Mouse (Mus musculus) heart, postnatal 0 days (tissue): ENCODE measurements around the gene Pfpl. TPM values are rescaled to one million over a fixed set of nuclear protein-coding genes. Genes with fewer than 3 reads are reported as not detected.
A peak's percentile ranks its signal among the peaks of the same experiment; 100 is the strongest.

Experiments used
- ATAC-seq: fragments of 200-750 bp; cut with Nextera tagmentation; 2 replicates; pipeline ENCODE4 v1.8.0; 2017; ENCODE audit warnings: low read depth, moderate number of reproducible peaks, moderate library complexity; ENCODE audit not compliant: insufficient read depth
- DNase-seq: peaks from one replicate; pipeline ENCODE4 v3.0.0-alpha.2; 2016; ENCODE audit warnings: low spot score
- H3K27ac ChIP-seq: fragments of 300-500 bp; sonication (generic); 2 replicates; pipeline ENCODE4 v1.5.1; 2014; ENCODE audit warnings: low read depth, mild to moderate bottlenecking
- H3K27me3 ChIP-seq: fragments of 300-500 bp; sonication (generic); 2 replicates; pipeline ENCODE4 v1.6.1; 2014; ENCODE audit warnings: low read length, mixed read lengths; ENCODE audit not compliant: control insufficient read depth, insufficient read depth
- H3K36me3 ChIP-seq: fragments of 300-500 bp; sonication (generic); replicated peaks from 2 replicates; pipeline ENCODE4 v1.6.1; 2014; ENCODE audit warnings: low read length, mixed read lengths; ENCODE audit not compliant: control insufficient read depth, insufficient read depth
- H3K4me1 ChIP-seq: fragments of 300-500 bp; sonication (generic); 2 replicates; pipeline ENCODE4 v1.6.1; 2014; ENCODE audit warnings: antibody characterized with exemption; ENCODE audit not compliant: control insufficient read depth, insufficient read depth
- H3K4me2 ChIP-seq: fragments of 300-500 bp; sonication (generic); 2 replicates; pipeline ENCODE4 v1.6.1; 2014; ENCODE audit warnings: low read depth, mild to moderate bottlenecking, low read length, moderate library complexity
- H3K4me3 ChIP-seq: fragments of 300-500 bp; sonication (generic); 2 replicates; pipeline ENCODE4 v1.5.1; 2014; ENCODE audit warnings: low read depth, low read length
- H3K9ac ChIP-seq: fragments of 300-500 bp; sonication (generic); replicated peaks from 2 replicates; pipeline ENCODE4 v1.6.1; 2014; ENCODE audit warnings: low read depth, low read length, mixed read lengths
- H3K9me3 ChIP-seq: fragments of 300-500 bp; sonication (generic); replicated peaks from 2 replicates; pipeline ENCODE4 v1.6.1; 2016; ENCODE audit warnings: low read length; ENCODE audit not compliant: control insufficient read depth
- CTCF ChIP-seq: IDR thresholded peaks from 2 replicates; pipeline ENCODE4 v1.5.1; 2016; ENCODE audit warnings: antibody characterized with exemption, control low read depth, low read depth
- EP300 ChIP-seq: IDR thresholded peaks from 2 replicates; pipeline ENCODE4 v1.6.1; 2016; ENCODE audit warnings: antibody characterized with exemption, low read depth
- WGBS: fragments of 180-500 bp; shearing (Covaris S2); extraction: QIAGEN DNeasy Blood & Tissue Kit; methylation state at CpG from one replicate; pipeline ENCODE4 v1.1.7; 2014; 5-methylcytosine and 5-hydroxymethylcytosine counted together
- polyA plus RNA-seq: library from polyadenylated mRNA; unstranded; fragments of >200 nt; fragmentation: Nextera tagmentation; extraction: Ambion mirVana; gene quantifications from 2 replicates; pipeline ENCODE4 v1.2.1, GENCODE M21; 2015
- total RNA-seq: library from RNA; depleted of rRNA; stranded (reverse); fragments of >200 nt; gene quantifications from 2 replicates; pipeline ENCODE4 v1.2.3, GENCODE M21; 2014; ENCODE audit warnings: low replicate concordance

Pfpl gene
- total and polyA plus RNA-seq, 2 experiments from 2014 or later = not detected

DNA sequence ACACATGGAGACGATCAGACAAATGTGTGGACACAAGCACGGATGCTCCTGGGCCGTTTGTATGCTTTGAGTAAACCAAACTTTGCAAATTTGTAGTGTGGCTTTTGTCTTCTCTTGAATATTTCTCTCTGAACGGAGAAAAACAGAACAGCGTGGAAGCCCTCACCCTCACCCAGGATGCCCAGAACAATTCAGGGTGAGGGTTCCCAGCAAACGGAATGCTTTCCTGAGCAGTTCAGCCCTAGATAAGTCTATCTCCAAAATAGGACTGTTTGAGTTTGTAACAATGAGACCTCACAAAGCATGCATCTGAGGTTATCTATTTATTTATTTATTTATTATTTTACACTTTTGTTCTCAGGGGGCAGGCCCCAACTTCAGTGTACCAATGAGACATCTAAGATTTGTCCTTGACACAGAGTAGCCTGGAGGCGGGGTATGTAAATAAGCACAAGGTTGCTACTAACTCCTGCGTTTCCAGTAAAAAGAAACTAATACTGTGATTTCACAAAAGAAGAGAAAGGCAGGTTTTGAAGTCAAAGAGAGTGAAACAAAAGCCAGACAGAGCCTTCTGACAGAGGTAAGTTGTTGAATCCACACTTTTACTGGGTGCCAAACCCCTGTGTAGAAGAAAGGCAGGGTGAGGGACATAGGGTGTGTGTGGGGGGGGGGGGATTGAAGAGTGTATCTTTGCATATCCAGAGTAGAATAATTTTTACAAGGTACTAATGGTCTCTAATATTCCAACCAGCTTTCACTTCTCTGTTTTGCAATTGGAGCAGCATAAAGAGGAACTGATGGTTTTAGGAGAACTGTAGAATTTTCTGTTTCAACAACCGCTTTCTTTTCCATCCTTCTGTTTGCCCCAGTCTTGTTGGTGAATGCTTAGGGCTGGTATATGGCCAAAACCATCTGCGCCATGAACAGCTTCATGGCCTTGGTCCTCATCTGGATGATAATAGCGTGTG, 32.9 kb downstream of the Pfpl start, which contains the start of gene Mpeg1:
Gene Mpeg1 (plus strand): TSS at position 498 of the 968 bp plus-strand sequence.
- Histone ChIP-seq H3K4me1 (no peaks in the 10 kb centered on the region), H3K36me3 (no peaks in the 10 kb centered on the region), H3K4me3 (no peak within 1 kb of the TSS), H3K27me3 (no peaks in the 10 kb centered on the region), H3K4me2 (no peak within 1 kb of the TSS), H3K9ac (no peak within 1 kb of the TSS), H3K27ac (no peak within 1 kb of the TSS), H3K9me3 (no peaks in the 10 kb centered on the region)
- no peak for ATAC-seq
- no peak for TF ChIP-seq CTCF
- TF ChIP-seq EP300 = no peak
- WGBS = 76% methylated on average over 11 of the region's 11 CpGs
- DNase-seq = no peak

DNA sequence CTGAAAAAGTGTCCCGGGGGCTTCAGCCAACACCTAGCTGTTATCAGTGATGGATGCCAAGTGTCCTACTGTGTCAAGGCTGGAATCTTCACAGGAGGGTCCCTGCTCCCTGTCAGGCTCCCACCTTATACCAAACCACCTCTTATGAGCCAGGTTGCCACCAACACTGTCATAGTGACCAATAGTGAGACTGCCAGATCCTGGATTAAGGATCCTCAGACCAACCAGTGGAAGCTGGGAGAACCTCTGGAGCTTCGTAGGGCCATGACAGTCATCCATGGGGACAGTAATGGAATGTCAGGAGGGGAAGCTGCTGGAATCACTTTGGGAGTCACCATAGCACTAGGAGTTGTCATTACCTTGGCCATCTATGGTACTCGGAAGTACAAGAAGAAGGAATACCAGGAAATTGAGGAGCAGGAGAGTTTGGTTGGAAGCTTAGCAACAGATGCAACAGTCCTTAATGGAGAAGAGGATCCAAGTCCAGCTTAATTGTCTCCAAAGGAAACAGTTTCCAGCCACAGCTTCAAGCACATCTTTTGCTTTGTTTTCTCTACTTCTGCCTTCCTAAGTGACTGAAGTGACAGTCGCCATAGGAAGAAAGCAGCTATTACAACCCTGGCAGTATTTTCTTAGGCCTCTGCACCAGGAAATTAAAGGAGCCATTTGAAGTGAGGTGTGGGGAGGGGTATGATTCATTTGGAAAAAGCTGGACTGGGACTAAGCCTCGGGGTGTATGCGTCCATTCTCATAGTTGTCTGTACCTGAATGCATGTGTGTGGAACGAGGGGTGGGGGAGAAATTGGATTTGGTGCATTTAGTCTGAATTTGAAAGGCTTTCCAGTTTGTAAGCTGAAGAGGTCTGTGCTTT, 35.4 kb downstream of the Pfpl start:
- peak; percentile 3 for DNase-seq
- H3K27me3 ChIP-seq = no peaks in the 10 kb centered on the region
- no peak overlapping the region for H3K27ac ChIP-seq
- H3K9me3 ChIP-seq = no peaks in the 10 kb centered on the region
- no peaks in the 10 kb centered on the region for H3K4me1 ChIP-seq
- H3K4me3 ChIP-seq = no peak overlapping the region
- no peaks in the 10 kb centered on the region for H3K36me3 ChIP-seq
- TF ChIP-seq EP300 (no peak), CTCF (no peak)
- no peak for ATAC-seq
- no peak overlapping the region; the same call in 1 of the 2 replicates for H3K4me2 ChIP-seq
- 59% methylated on average over 7 of the region's 7 CpGs for WGBS
- H3K9ac ChIP-seq = no peak overlapping the region

DNA sequence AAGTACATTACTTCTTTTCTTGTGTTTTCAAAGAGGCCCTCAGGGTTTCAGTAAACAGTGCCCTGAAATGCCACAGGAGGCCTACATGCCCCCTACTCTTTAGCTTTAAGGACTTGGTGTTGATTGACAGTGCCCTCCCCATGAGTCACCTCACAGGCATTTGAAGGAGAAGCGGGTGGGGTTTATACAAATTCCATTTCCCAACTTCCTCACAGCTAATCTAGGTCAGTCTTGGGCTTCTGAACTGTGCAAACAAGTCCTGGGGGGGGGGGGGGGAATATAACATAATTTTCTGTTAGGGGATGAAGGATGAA, 36.0 kb downstream of the Pfpl start:
- Histone ChIP-seq H3K27me3 (no peaks in the 10 kb centered on the region), H3K27ac (no peak overlapping the region), H3K36me3 (no peaks in the 10 kb centered on the region), H3K9me3 (no peaks in the 10 kb centered on the region), H3K4me2 (no peak overlapping the region), H3K9ac (no peak overlapping the region), H3K4me3 (no peak overlapping the region), H3K4me1 (no peaks in the 10 kb centered on the region)
- TF ChIP-seq EP300 (no peak), CTCF (no peak)
- 4% methylated on average over 1 of the region's 1 CpGs for WGBS
- peak; percentile 54; the same call in 1 of the 2 replicates for ATAC-seq
- no peak for DNase-seq

DNA sequence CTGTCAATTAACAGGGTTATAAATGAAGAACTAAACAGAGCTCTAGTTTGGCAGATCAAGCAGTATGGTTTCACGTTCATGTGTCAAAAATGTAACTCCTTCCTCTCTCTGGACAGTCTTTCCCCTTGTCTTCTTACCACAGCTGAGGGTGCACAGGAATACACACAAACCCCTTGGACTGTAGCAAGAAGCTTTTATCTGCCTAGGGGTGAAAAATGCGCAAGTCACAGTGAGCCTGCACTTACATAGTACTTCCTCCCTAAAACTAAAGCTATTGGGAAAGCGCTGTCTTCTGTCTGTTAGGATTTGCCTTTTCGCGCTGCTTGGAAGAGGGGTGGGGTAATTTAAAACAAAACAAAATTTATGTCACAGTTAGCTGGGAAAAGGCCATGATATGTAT, 36.4 kb downstream of the Pfpl start:
- no peak for ATAC-seq
- no peaks in the 10 kb centered on the region for H3K36me3 ChIP-seq
- H3K4me3 ChIP-seq = no peak overlapping the region
- TF ChIP-seq EP300 = no peak
- no peak for TF ChIP-seq CTCF
- H3K4me2 ChIP-seq = no peak overlapping the region
- no peak overlapping the region for H3K27ac ChIP-seq
- H3K9ac ChIP-seq = no peak overlapping the region
- H3K27me3 ChIP-seq = no peaks in the 10 kb centered on the region
- no peaks in the 10 kb centered on the region for H3K9me3 ChIP-seq
- DNase-seq = peak; percentile 5
- no peaks in the 10 kb centered on the region for H3K4me1 ChIP-seq
- WGBS = 67% methylated on average over 5 of the region's 5 CpGs

DNA sequence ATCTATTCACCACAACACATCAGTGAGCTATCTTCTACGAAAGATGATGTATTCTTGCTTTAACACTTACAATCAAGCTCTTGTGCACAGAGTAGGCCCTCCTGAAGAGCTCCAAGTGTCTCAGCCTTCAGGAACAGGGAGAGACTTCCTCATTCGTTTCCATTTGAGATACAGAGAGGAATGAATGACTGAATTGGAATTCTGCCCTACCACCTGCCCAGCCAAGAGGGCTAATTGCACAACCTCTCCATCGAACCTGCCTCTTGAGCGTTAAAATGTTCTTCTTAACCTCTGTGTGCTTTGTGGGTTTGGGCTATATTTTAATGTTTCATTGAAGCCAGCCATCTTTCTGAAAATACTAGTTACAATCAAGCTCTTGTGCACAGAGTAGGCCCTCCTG, 37.0 kb downstream of the Pfpl start:
- Histone ChIP-seq H3K27me3 (no peaks in the 10 kb centered on the region), H3K9me3 (no peaks in the 10 kb centered on the region), H3K36me3 (no peaks in the 10 kb centered on the region), H3K27ac (no peak overlapping the region), H3K4me1 (no peaks in the 10 kb centered on the region), H3K4me2 (no peak overlapping the region), H3K9ac (no peak overlapping the region), H3K4me3 (no peak overlapping the region)
- no peak for ATAC-seq
- DNase-seq = peak; percentile 3
- TF ChIP-seq EP300 (no peak), CTCF (no peak)
- WGBS = 71% methylated on average over 4 of the region's 4 CpGs
